Mouse (Mus musculus): ENCODE measurements around the gene Fgf13.

The Fgf13 gene

DNA sequence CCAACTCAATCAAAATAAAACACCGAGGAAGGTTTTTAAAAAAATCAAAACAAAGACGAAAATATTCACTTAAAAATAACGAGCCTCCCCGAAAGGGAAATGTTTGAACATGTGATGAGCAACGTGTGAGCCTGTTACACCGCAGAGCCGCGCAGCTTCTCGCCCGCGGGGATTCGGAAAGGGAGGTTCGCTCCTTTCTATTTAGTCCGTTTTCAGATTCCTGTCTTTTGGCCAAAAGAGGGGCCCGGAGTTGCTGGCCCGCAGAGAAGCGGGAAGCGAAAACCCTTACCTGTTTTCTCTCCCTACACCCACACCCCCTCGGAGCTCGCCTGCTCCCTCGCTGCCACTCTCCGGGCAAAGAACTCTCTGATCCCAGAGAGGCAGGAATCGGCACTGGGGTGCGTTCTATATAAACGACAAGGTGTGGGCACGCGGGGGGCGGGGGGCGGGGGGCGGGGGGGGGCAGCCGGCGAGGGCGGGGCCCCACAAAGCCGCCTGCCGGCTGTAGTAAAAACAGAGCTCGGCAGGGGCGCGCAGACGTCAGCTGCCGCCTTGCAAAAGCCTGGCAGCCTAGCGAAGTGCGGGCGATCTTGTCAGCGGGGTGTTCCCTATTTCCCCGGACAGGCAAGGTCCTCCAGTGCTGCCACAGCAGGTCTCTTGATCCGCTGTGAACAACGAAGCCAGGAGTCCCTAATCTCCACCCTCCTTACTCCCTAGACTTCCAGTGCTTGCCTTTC lies at the start of gene Fgf13:
Gene Fgf13, minus strand, starts transcription at position 377 of the 737 bp plus-strand sequence.
- ATAC-seq (ENCODE audit: low TSS enrichment): peak; percentile 35

DNA sequence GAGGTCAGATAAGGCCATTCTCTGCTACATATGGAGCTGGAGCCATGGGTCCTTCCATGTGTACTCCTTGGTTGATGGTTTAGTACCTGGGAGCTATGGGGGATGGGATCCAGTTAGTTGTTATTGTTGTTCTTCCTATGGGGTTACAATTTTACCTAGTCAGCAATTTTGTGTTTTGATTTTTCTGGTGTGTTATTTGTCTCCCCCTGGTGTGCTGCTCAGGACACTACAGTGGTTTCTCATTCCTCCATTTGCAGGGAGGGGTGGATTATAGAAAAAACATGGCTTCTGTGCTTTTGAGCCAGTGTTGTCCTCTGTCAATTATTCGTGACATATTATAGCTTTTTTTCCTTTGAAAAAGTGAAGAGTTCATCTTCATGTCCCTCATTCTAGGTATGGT lies 38.7 kb upstream of the Fgf13 start:
- ATAC-seq (ENCODE audit: low TSS enrichment): no peak

DNA sequence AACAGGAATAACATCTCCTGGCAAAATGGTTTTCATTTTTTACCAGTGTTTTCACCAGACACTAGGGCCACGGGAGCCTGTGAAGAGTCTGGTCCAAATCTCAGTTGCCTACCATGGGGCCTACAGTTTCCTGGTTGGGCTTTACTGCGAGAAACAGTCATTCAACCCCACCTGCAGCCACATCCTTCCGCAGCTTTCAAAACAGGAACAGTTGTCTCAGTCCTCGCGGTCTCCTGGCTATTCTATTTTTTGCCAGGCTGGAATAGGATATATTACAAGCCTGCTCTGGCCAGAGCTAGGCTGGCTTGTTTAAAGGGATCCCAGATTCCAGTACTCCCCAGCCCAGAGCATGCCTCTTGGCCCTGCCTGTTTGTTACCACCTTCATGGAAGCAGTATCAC lies 21.2 kb upstream of the Fgf13 start:
- ATAC-seq (ENCODE audit: low TSS enrichment): no peak; the same call in 1 of the 2 replicates

DNA sequence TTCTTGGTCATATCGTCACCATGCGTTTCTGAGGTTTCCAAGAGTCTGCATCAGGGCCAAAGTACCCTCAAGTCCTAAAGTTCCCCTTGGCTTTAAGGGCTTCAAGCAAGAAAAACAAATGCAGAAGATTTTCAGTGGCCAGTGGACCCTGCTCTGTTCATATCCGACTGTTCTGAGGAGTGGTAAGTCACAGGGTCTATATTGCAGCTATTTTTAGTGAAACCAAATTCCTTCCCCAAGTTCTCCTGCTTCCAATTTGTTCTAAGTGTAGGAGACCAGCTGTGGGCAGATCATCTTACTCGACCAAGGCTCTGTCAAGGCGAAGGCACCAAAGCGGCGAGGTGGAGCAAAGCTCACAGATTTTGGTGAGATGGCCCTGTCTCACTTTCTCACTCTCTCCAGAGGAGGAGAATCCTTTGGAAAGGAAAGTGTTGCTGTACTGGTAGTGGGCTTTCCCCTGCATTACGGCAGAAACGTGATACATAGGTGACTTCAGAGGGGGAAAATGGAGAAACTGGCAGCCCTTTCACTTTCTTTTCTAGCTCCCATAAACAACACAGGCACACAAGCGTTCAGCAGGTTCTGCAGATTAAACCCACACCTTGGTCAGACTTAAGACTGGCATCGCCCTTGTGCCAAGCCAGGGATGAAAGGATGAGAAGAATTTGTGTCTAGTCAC lies 17.8 kb upstream of the Fgf13 start:
- no peak for ATAC-seq (ENCODE audit: low TSS enrichment)

DNA sequence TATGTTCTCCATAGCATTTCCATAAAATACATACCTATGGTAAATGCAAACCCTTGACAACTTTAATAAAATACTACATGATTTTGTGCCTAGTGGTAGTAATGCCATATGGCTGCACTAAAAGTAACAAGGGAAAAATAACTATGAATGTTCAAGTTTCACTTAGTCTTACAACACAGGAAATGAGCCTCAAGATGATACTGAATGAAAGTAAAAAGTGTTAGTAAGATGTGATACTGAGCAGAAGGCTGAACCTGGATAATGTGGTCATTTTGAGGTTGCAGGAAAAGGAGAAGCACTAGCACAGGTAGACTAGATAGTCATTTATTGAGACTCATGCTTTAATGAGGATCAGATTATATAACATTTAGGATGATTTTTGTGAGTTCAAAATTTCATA lies 16.2 kb upstream of the Fgf13 start:
- ATAC-seq (ENCODE audit: low TSS enrichment): no peak

DNA sequence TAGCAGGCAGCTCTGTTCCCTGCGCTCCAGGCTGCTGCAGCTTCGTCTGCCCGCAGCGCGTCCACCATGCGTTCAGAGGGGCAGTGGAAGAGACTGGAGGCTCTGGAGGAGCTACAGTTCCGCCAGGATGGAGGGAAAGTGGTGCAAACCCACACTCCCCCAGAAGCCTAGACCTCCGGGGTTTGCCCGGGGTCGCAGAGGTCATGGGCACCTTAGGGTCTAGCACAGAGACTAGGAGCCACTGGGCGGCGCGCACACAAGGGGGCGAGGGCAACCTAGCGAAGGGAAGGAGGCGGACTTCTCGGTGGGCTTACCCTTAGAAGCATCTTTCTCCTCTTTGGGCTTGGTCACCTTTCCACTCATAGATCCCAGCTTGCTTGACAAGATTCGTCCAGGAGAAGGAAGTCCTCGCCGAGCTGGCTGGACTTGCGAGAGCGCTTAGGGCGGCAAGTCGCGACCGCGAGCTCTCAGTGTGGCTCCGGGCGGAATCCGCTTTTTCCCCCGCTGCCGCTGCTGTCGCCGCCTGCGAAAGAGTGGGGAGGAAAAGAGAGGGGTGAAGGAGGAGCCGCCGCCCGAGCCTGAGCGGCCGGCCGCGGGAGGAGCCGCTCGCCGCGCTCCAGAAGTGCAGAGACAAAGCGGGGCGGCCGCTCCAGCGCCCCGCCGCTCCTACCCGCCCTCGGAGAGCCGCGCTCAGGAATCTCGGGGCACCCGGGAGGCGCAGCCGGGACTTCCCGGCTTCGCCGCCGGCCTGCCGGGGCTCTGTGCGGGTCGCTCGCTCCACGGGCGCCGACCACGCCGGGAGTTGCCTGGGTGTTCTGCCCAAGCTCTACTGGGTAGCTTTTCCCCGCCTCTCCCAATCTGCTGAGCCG lies 811 bp downstream of the Fgf13 start:
- ATAC-seq (ENCODE audit: low TSS enrichment): peak; percentile 76

DNA sequence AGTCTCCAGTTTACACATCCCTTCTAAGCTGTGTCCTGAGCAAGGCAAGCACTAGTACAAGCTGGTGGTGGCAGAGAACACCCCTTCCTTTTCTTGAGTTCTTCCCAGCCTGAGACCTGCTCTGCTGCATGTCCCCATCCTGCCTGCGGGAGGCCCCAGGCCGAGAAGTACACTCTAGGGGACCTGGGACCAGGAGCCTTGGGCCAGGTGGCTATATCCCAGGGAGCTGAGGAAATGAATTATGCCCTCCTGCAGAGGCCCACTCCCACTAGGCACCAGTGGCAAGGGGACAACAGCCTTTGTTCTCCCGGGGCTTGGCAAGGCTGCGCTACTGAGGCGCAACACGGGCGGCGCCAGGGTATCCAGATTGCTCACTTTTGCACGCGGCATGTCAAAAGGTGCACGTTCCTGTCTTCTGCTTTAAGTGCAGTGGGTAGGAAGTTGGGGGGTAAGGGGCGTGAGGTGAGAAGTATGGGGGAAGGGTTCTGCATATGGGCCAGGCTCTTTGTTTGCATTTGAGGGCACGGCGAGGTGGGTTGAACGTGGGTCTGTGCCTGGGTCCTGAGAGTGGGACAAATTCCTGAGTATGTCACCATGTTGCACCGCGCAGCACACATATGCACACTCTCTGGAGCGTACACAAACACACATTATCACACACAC lies 1.7 kb downstream of the Fgf13 start:
- peak; percentile 68 for ATAC-seq (ENCODE audit: low TSS enrichment)

DNA sequence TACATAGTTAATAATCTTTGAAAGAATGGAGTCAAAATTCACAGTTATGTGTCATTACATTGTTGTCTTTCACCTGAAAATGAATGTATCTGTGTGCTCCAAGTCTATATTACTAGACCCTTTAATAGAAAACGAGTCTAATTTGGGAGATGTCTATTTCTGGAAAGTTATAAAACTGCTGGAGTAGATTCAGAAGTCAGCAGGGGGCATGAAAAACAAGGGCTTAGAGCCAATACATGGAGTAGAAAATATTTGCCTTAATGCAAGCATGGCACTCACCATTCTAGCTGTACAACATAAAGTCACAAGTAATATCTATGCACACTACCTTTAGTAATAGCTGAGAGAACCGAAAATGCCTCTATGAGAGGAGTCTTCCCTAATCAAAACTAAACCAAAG lies 19.9 kb downstream of the Fgf13 start:
- ATAC-seq (ENCODE audit: low TSS enrichment): no peak

DNA sequence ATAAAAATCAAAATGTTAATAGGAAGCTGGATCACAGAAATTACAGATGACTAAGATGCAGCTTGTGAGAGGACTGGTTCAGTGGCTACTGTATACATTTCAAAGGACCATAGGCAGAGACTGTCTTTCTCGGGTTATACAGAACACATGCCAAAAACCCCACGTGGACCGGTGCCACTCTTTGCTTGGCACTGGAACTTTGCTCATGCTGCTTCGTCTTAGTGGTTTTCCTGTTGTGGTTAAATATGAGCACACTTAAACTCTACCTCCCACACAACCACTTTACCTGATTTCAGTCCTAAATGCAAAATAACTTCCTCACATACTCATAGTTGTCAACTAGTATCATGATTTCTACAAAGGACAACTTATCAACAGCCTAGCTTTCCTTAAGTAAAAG lies 59.6 kb downstream of the Fgf13 start:
- ATAC-seq (ENCODE audit: low TSS enrichment): no peak

DNA sequence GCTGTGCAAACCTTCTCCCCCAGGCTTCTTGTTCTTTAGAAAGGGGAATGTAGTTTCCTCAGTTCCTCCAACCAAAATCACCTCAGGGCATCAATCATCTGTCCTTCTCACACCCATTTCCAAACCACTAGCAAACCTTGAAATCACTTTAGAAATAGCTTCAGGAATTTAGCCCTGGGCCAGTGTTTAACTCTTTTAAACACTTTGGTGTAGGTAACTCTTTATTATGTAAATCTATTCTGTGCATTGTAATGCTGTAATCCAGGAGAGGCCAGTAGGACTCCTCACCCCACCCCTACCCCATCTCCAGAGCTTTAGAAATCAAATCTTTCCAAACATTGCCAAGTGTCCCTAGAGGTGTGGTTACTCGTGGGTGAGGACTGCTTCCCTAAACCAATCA lies 74.5 kb downstream of the Fgf13 start:
- no peak for ATAC-seq (ENCODE audit: low TSS enrichment)

DNA sequence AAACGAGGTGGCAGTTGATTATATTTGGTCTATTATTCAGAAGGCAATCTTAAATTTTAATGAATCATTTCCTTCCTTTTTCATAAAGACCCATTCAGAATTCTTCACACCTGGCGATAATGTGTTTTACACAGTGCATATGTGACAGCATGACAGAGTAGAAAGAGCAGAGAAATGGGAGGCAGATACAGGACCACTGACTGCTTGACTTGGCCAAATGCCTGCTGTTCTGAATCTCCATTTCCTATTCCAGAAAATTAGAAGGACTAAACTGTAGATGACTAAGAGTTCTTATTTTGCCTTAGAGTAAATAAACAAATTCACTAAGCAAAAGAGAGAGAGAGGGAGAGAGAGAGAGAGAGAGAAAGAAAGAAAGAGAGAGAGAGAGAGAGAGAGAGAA lies 82.4 kb downstream of the Fgf13 start:
- ATAC-seq (ENCODE audit: low TSS enrichment): no peak

DNA sequence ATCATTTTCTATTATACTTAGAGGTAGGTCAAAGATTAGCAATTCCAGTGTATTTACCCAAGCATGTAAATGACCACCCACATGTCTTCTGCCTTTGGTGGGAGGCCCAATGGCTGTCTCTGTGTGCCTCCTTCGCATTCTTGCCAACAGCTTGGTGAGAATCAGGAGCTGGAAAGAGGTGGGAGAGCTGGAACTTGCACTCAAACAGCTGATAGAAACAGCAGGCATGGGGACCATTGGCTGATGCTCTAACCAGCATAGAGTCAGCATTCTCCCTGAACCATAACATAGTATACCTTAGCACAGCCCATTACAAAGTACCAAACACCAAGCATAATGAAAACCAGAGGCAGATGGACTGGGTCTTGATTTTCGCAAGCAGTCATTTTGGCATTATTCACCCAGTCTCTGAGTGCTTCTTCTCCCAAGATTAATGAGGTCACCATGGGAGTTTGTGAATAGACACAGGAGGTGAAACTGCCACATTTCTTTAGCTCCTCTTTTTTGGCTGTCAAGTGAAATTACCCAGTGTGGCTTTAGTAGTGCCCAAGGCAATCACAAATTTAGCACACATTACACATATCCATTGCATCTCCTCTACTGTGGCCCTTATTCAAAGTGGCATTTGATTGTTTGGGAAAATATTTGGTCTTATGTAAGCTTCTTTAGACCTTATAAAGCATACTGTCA lies 165.1 kb downstream of the Fgf13 start:
- ATAC-seq (ENCODE audit: low TSS enrichment): no peak

DNA sequence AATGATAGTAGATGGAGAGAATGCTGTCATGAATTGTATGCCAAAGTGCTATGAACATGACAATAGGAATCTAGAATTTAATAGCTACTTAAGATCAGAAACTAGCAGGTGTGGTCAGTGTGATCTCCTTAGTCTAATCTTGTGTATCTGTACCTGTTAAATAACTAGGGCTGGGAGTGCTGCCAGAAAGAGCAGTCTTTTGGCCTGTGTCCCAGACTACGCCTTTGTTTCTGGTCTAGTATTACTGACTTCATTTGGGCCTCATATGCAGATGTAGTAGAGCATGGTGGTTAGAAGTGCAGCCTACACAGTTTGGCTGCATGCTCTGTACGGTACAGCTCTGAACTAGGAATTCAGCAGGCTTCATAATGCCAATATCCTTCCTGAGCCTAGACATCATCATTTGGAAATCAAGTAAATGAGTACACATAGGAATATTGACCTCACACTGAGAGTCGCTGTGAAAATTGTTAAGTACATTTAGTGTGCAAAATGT lies 276.9 kb downstream of the Fgf13 start:
- ATAC-seq (ENCODE audit: low TSS enrichment): no peak

DNA sequence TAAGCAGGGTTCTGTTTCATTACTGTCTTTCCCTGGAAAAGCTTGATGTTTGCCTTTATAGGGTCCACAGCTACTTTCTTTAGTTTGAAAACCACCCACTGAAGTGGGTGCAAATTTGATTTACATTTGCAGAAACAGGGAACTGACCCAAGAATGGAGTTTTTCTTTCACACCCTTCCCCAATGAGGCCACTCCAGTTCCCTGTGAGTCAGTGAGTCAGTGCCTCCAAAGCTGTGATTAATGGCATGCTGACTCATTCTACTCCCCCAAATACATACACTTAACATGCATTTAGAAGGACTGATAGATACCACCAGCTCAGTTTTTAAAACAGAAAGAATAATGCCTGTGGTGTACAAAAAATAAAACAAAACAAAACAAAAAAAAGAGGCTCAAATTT lies 316.3 kb downstream of the Fgf13 start:
- peak; percentile 76 for ATAC-seq (ENCODE audit: low TSS enrichment)

DNA sequence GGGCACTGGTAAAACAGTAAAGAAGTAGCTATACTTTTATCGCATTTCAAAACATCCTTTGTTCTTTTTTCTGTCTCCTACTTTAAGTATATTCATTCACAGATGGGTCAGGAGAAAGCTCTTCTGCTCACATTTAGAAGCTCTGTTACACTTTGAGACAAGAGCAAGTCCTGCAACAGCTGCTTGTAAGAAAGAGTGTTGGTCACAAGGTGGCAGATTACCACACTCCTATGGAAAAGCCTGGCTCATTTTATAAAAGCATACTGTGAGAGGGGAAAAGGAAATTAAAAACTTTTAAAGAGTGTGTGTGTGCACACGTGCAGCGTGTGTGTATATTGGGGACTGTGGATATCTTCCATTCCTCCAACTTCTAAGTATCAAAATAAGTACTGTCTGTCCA lies 324.1 kb downstream of the Fgf13 start:
- ATAC-seq (ENCODE audit: low TSS enrichment): peak; percentile 69

DNA sequence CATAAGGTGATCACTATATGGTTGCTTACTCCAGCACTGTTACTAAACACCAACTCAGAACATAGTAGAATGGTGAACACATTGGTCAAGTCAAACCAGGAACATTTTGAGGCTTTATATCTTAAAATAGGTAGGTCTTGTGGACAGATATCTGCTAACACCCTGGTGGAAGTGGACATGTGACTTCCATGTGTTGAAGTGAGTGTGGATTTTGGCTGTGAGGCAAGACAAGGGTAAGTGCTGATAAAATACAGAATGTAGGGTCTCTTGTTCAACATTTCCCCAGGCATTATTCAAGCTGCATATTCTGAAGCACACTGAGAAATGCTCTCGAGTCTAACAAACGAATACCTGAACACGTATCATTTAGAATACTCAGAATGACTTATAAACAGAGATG lies 324.7 kb downstream of the Fgf13 start:
- ATAC-seq (ENCODE audit: low TSS enrichment): no peak

DNA sequence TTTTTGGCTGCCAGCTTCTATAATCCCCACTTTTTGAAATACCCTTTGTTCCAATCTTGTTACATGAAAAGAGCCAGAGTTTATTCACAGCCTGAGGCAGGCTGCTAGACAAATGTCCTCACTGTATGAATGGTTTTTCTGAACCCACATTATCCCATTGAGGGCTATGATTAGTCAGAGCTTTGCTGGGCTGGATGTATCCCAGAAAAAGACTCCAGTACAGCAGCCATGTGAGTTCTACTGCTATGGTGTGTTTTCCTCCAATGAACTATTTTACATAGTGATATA lies 326.5 kb downstream of the Fgf13 start:
- ATAC-seq (ENCODE audit: low TSS enrichment): no peak

DNA sequence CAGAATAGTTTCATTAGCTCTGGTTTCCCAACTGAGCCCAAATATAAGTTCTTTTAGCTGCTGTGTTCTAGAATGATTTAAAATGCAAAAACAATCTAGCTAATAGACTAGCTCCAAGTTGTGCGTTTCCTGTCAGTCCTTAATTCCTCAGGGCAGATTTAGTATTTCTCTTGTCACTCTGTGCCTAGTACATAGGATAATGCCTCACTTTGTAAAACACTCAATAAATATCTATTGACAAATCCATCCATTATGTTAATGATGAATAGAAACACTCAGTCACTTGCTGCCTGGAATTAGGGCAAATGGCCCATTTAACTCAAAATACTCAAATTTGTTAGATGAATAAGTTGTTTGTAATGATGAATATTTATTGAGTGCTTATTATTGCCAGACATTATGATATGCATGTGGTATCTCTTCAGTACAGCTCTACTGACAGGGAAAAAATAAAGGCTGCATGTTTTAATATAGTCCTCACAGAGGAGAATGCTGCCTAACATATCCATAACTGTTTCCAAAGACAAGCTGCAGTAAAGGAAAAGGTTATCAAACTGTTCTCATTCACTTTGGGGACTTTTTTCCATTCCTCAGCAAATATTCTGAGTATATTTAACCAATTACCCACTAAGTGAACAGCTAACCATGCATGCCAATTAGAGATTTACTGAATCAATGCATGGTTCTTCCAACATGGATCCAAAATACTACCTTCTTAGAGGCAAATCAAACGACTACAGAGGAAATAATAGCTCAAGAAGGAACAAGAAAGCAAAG lies 327.0 kb downstream of the Fgf13 start:
- ATAC-seq (ENCODE audit: low TSS enrichment): no peak

DNA sequence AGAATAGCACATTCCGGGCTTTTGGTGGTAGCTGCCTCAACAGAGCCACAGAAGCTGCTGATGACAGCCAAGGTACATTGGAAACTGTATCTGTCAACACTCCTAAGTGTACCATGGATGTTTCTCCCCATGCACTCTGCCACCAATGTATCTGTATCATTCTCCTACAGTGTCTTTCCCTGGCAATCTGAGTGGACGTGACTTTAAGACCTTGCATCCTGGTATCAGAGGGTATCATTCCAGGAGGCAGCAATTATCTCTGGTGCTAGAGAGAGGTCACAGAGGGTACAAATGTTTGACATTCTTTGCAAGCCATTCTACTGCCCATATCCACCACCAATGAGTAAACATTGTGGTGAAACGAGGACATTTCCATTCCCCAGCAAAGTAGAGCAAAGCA lies 347.2 kb downstream of the Fgf13 start:
- ATAC-seq (ENCODE audit: low TSS enrichment): no peak

DNA sequence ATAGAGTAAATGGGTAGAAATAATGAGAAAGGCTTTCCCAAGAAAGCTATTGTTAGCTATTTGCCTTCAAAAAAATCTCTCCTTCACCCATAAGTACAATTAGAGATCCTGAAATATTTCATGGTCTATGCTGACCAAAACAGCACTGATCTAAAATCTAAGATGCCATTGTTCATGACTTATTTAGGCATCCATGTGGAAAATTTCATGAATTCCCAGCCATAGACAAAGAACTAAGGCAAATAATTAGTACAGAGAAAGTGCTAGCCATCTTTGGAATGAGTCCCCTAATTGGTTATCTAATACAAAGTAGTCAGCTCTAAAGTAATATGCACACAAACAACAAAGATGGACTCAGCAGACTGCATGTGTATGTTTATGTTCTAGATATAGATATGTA lies 366.7 kb downstream of the Fgf13 start:
- no peak for ATAC-seq (ENCODE audit: low TSS enrichment)

DNA sequence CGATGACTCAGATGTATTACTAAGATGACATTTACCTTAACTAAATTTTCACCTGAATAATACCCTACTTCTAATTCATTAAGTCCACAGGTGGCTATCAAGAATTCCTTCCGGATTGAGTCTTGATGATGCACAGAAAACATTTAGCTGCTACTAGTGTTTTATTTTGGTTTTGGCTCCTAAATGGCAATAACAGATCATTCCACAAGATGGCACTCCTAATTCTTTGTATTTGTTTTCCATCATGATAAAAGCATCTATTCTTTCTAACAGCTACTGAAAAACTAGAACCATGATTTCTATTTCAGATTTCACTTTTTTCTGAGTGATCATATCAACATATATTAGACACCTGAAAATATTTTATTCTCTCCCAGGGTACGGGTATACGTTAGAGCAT lies 373.7 kb downstream of the Fgf13 start:
- ATAC-seq (ENCODE audit: low TSS enrichment): no peak
